Mouse (Mus musculus): ENCODE results near the gene Oosp3.

GRCm38 (mm10) chr19:11736455-11736854 lies 39.6 kb downstream of the Oosp3 start:
- TF ChIP-seq POLR2A (IDR thresholded peaks at IDR 0.05; ENCODE audit: borderline replicate concordance, extremely low read depth, insufficient read depth, insufficient read length, poor library complexity, severe bottlenecking) (no peak), CTCF (IDR thresholded peaks at IDR 0.05; ENCODE audit: borderline replicate concordance, extremely low read depth, insufficient read depth, insufficient read length) (no peak)
